Mouse (Mus musculus) forebrain, embryonic 11.5 days (tissue): ENCODE measurements at regions not wholly inside any gene's neighbourhood (a gene's known extent, or its start where the extent isn't known, plus 50 kb on each side); places are given as distances from the start of the nearest gene placed in this dataset.

Experiments
- ATAC-seq: fragments of 200-750 bp; cut with Nextera tagmentation; replicated peaks from 2 replicates; pipeline ENCODE4 v1.8.0; 2017; ENCODE audit warnings: moderate TSS enrichment; ENCODE audit not compliant: low FRiP score
- DNase-seq: peaks from one replicate; pipeline ENCODE4 v3.0.0-alpha.2; 2017; ENCODE audit warnings: low spot score
- H3K27ac ChIP-seq: fragments of 300-500 bp; sonication (generic); 2 replicates; pipeline ENCODE4 v1.5.1; 2014; ENCODE audit warnings: low read depth, low read length
- H3K27me3 ChIP-seq: fragments of 300-500 bp; sonication (generic); 2 replicates; pipeline ENCODE4 v1.6.1; 2014; ENCODE audit warnings: mild to moderate bottlenecking, low read length, mixed read lengths; ENCODE audit not compliant: control insufficient read depth, insufficient read depth
- H3K36me3 ChIP-seq: fragments of 300-500 bp; sonication (generic); 2 replicates; pipeline ENCODE4 v1.6.1; 2014; ENCODE audit warnings: mild to moderate bottlenecking, low read length, moderate library complexity, mixed read lengths; ENCODE audit not compliant: control insufficient read depth, insufficient read depth
- H3K4me1 ChIP-seq: fragments of 300-500 bp; sonication (generic); replicated peaks from 2 replicates; pipeline ENCODE4 v1.6.1; 2014; ENCODE audit warnings: low read length, mixed read lengths; ENCODE audit not compliant: control insufficient read depth, insufficient read depth
- H3K4me2 ChIP-seq: fragments of 300-500 bp; sonication (generic); 2 replicates; pipeline ENCODE4 v1.6.1; 2014; ENCODE audit warnings: low read depth, mild to moderate bottlenecking, low read length, moderate library complexity, mixed read lengths; ENCODE audit not compliant: severe bottlenecking
- H3K4me3 ChIP-seq: fragments of 300-500 bp; sonication (generic); 2 replicates; pipeline ENCODE4 v1.5.1; 2014; ENCODE audit warnings: low read depth, low read length
- H3K9ac ChIP-seq: fragments of 300-500 bp; sonication (generic); 2 replicates; pipeline ENCODE4 v1.6.1; 2014; ENCODE audit warnings: low read length
- H3K9me3 ChIP-seq: fragments of 300-500 bp; sonication (generic); 2 replicates; pipeline ENCODE4 v1.6.1; 2016; ENCODE audit warnings: low read length, mixed read lengths; ENCODE audit not compliant: control insufficient read depth
- WGBS: fragments of 180-500 bp; shearing (Covaris S2); extraction: QIAGEN DNeasy Blood & Tissue Kit; methylation state at CpG from one replicate; pipeline ENCODE4 v1.1.7; 2014; 5-methylcytosine and 5-hydroxymethylcytosine counted together

DNA sequence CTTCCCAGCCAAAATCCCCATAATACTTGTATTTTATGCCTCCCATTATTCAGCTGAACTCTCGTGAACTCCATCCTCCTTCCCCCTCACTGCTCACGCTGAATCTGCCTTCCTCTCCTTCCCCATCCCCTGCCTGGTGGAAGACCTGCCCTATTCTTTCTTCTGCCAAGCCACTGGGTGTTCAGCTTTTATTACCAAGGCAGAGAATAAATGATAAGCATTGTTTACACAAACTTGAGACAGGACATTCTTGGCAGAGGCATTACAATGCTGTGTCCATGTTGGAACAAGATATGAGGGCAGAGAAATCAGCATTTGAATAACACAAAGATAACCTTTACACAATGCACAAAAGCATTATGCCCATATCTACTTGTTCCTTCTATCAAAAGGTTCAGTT is 80.2 kb downstream of the Dhrs2 start:
- H3K27ac ChIP-seq, result no peak overlapping the region
- H3K27me3 ChIP-seq, result no peaks in the 10 kb centered on the region
- DNase-seq, result no peak
- H3K4me3 ChIP-seq, result no peak overlapping the region
- no peaks in the 10 kb centered on the region for H3K9me3 ChIP-seq
- no peak for ATAC-seq
- H3K9ac ChIP-seq, result no peak overlapping the region
- H3K4me2 ChIP-seq, result no peak overlapping the region
- no peaks in the 10 kb centered on the region for H3K36me3 ChIP-seq
- H3K4me1 ChIP-seq, result no peaks in the 10 kb centered on the region
- 19% methylated on average over 2 of the region's 2 CpGs for WGBS

DNA sequence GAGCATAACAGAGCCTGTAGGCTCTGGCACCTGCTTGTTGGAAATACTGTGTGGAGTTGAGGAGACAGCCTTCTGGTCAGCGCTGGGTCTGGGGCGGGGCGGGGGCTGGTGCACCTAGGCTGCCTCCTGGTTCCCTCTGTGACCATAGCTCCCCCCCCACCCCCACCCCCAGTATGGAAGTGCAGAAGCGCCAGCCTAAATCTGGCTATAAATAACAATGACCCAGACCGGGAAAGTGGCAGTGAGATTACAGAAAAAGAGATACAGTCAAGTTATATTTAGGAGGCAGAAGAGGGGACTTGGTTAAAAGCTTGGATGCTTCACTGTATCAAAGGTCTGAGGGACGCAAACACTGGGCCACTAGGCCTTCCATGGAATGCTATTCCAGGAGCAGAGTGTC is 91.8 kb downstream of the Dhrs2 start:
- Histone ChIP-seq H3K4me2 (no peak overlapping the region), H3K27me3 (no peaks in the 10 kb centered on the region), H3K27ac (no peak overlapping the region), H3K36me3 (no peaks in the 10 kb centered on the region), H3K4me1 (no peaks in the 10 kb centered on the region), H3K9me3 (no peaks in the 10 kb centered on the region), H3K4me3 (no peak overlapping the region), H3K9ac (no peak overlapping the region)
- ATAC-seq, result no peak
- WGBS, result 84% methylated on average over 6 of the region's 6 CpGs
- no peak for DNase-seq

GRCm38 (mm10) chr14:55323897-55324296 is 102.1 kb downstream of the Dhrs2 start:
- Histone ChIP-seq H3K4me2 (no peak overlapping the region), H3K9ac (no peak overlapping the region), H3K27me3 (no peaks in the 10 kb centered on the region), H3K9me3 (no peaks in the 10 kb centered on the region), H3K4me1 (no peaks in the 10 kb centered on the region), H3K27ac (no peak overlapping the region), H3K4me3 (no peak overlapping the region), H3K36me3 (no peaks in the 10 kb centered on the region)
- DNase-seq, result no peak
- ATAC-seq, result no peak

DNA sequence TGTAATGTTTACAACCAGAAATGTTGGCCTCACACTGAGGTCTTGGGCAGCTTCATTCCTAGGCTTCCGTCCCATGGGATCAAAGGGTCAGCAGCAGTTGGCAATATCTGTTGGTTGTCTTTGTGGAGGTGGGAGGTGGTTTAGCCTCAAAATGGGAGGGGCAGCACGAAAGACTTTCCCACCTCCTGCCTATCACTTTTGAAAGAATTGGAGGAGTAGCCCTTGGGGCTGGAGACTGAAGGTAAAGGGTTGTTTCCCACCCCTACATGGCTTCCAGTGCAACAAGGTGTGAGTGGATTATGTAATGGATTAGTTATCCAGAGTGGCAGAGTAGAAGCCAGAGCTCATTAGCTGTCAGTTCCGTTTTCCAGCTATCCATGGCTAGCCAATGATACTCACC is 102.5 kb downstream of the Dhrs2 start:
- H3K4me2 ChIP-seq, result no peak overlapping the region
- WGBS, result 66% methylated on average over 3 of the region's 3 CpGs
- no peaks in the 10 kb centered on the region for H3K36me3 ChIP-seq
- no peaks in the 10 kb centered on the region for H3K4me1 ChIP-seq
- H3K27me3 ChIP-seq, result no peaks in the 10 kb centered on the region
- H3K27ac ChIP-seq, result no peak overlapping the region
- ATAC-seq, result no peak
- no peaks in the 10 kb centered on the region for H3K9me3 ChIP-seq
- DNase-seq, result no peak
- no peak overlapping the region for H3K4me3 ChIP-seq
- H3K9ac ChIP-seq, result no peak overlapping the region

- 61% methylated on average over 3 of the region's 3 CpGs for WGBS
- no peak for DNase-seq
Measured at GRCm38 (mm10) chr14:55333812-55334211, 112.0 kb downstream of the Dhrs2 start.

DNA sequence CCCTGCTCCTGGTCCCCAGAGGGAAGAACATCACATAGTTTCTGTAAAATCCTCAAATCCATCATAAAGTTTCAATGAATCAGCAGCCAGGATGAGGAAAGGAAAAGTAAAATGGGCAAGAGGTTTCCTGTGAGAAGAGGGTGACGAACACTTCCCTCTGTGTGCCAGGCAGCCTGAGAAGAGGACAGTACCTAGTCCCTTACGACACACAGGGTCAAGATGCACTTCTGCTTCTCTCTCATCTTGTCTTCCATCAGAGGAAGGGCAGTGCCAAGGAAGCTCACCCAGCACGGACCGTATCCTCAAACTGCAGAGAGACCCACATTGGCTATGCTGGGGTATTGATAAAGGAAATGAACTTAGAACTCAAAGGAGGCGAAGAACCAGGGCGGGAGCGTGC is 112.5 kb downstream of the Dhrs2 start:
- Histone ChIP-seq H3K4me1 (0 out of 2 replicates have a peak, but pooled peaks cover 2% of the 10 kb centered on the region), H3K9ac (no peak overlapping the region), H3K4me3 (no peak overlapping the region), H3K9me3 (no peaks in the 10 kb centered on the region), H3K4me2 (no peak overlapping the region), H3K27me3 (no peaks in the 10 kb centered on the region), H3K36me3 (no peaks in the 10 kb centered on the region), H3K27ac (no peak overlapping the region)
- WGBS, result 89% methylated on average over 7 of the region's 7 CpGs
- no peak for DNase-seq
- ATAC-seq, result no peak

More at GRCm38 (mm10) chr14:55333812-55334211, 112.0 kb downstream of the Dhrs2 start:
- no peaks in the 10 kb centered on the region for H3K36me3 ChIP-seq
- ATAC-seq, result no peak
- no peak overlapping the region for H3K27ac ChIP-seq
- H3K4me2 ChIP-seq, result no peak overlapping the region
- H3K9me3 ChIP-seq, result no peaks in the 10 kb centered on the region
- 0 out of 2 replicates have a peak, but pooled peaks cover 2% of the 10 kb centered on the region for H3K4me1 ChIP-seq
- no peak overlapping the region for H3K4me3 ChIP-seq
- H3K9ac ChIP-seq, result no peak overlapping the region
- no peaks in the 10 kb centered on the region for H3K27me3 ChIP-seq

DNA sequence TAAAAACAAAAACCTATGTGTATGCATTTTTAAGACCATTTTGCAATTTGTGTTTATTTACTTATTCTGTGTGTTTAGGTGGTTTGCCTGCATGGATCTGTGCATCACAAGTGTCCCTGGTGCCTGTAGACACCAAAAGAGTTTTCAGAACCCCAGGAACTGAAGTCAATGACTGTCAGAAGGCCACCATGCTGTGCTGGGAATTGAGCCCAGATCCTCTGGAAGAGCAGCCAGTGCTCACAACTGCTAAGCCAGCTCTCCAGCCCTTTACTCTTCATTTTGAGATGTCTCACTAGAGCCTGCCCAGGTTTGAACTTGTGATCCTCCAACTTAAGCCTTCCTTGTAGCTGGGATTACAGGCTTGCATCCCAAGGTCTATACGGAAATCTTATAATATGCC is 113.8 kb downstream of the Dhrs2 start:
- Histone ChIP-seq H3K36me3 (no peaks in the 10 kb centered on the region), H3K9me3 (no peaks in the 10 kb centered on the region), H3K9ac (no peak overlapping the region), H3K27me3 (no peaks in the 10 kb centered on the region), H3K4me3 (no peak overlapping the region), H3K4me1 (0 out of 2 replicates have a peak, but pooled peaks cover 2% of the 10 kb centered on the region), H3K4me2 (no peak overlapping the region), H3K27ac (no peak overlapping the region)
- DNase-seq, result no peak
- 90% methylated on average over 1 of the region's 1 CpGs for WGBS
- no peak for ATAC-seq

DNA sequence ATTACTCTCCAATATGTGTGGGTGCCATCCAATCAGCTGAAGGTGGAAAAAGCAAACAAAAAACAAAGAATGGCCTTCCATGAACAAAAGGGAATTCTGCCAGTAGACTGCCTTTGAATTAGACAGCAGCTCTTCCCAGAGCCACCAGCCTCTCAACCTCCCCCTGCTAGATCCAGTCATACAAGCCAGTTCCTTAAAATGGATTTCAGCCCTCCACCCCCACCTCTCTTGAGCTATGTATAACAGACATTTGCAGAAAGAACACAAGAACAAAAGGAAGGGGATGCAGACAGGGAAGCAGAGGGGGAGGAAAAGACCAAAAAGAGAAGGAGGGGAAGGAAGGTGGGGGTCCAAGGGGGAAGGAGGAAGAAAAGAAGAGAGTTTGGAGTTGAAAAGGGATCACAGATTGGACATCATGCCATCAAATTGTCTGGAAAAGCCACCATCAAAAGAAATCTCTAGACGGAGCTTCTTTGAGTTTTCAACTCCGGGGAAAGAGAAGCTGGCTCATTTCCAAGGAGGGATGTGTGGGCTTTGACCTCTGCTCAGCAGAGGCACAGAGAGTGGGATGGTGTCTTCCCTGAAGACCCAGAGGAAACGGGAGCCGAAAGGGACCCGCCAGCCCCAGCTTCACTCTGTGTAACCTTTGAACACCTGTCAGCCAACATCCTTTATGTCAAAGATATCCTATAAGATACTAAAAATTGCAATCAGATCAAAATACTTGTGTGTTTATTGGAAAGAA is 114.8 kb downstream of the Dhrs2 start:
- peak; percentile 51 for DNase-seq
- Histone ChIP-seq H3K27me3 (no peaks in the 10 kb centered on the region), H3K4me2 (no peak overlapping the region), H3K4me3 (no peak overlapping the region), H3K27ac (peak overlapping the region; percentile 14; the same call in 1 of the 2 replicates), H3K36me3 (no peaks in the 10 kb centered on the region), H3K9ac (peak overlapping the region; percentile 1; the same call in 1 of the 2 replicates), H3K4me1 (0 out of 2 replicates have a peak, but pooled peaks cover 2% of the 10 kb centered on the region), H3K9me3 (no peaks in the 10 kb centered on the region)
- 27% methylated on average over 5 of the region's 5 CpGs for WGBS
- ATAC-seq, result peak; percentile 61

GRCm38 (mm10) chr14:55338010-55338409 is 116.2 kb downstream of the Dhrs2 start:
- H3K9ac ChIP-seq, result no peak overlapping the region
- 0 out of 2 replicates have a peak, but pooled peaks cover 2% of the 10 kb centered on the region for H3K4me1 ChIP-seq
- ATAC-seq (no peak), DNase-seq (no peak)
- H3K4me2 ChIP-seq, result no peak overlapping the region
- no peaks in the 10 kb centered on the region for H3K36me3 ChIP-seq
- H3K9me3 ChIP-seq, result no peaks in the 10 kb centered on the region
- H3K4me3 ChIP-seq, result no peak overlapping the region
- no peaks in the 10 kb centered on the region for H3K27me3 ChIP-seq
- H3K27ac ChIP-seq, result no peak overlapping the region
- 88% methylated on average over 9 of the region's 9 CpGs for WGBS
